ENCODE assay signal across 17 mouse cellular contexts in genomic region chr4:4304666-4305065, GRCm38 (mm10).
DNase-seq lines count a peak whose midpoint lies in the region; ATAC-seq and TF ChIP-seq lines count a peak whose summit lies in the region.
"Had no signal": no experiment of that assay in that cellular context is flagged by ENCODE, and none has a peak within 500 bp of the region (broad histone marks: within the 10 kb centered on the region; RNA-seq: fewer than 3 reads in every experiment).

No protein-coding gene starts in this region.

- H3K4me1 ChIP-seq in kidney, embryonic 15.5 days = no peaks in the 10 kb centered on the region
- no peaks in the 10 kb centered on the region for H3K4me1 ChIP-seq in stomach, embryonic 16.5 days (ENCODE audit: control insufficient read depth, insufficient read depth, low read length)
- H3K4me1 ChIP-seq in stomach, postnatal 0 days (replicated peaks; ENCODE audit: control insufficient read depth, insufficient read depth) = no peaks in the 10 kb centered on the region
- H3K4me1 ChIP-seq: forebrain, embryonic 15.5 days; hindbrain, embryonic 12.5 days; midbrain, embryonic 12.5 days had no signal

- no peak overlapping the region for H3K4me3 ChIP-seq in kidney, embryonic 15.5 days (replicated peaks)
- no peak overlapping the region for H3K4me3 ChIP-seq in stomach, embryonic 16.5 days (replicated peaks; ENCODE audit: low read length)
- no peak overlapping the region for H3K4me3 ChIP-seq in stomach, postnatal 0 days (ENCODE audit: low read depth, low read length)
- H3K4me3 ChIP-seq: erythroblast, embryonic 14.5 days; forebrain, embryonic 15.5 days; hindbrain, embryonic 12.5 days; midbrain, embryonic 12.5 days had no signal

- no peak for TF ChIP-seq EP300 in stomach, postnatal 0 days (optimal IDR thresholded peaks at IDR 0.05)

- 64% methylated on average over 1 of the region's 1 CpGs for WGBS in kidney, embryonic 15.5 days
- WGBS in stomach, embryonic 16.5 days = 40% methylated on average over 1 of the region's 1 CpGs
- WGBS in stomach, postnatal 0 days = 48% methylated on average over 1 of the region's 1 CpGs

- no peak overlapping the region for H3K4me2 ChIP-seq in kidney, embryonic 15.5 days
- H3K4me2 ChIP-seq in stomach, embryonic 16.5 days (ENCODE audit: low read depth, low read length) = no peak overlapping the region
- no peak overlapping the region for H3K4me2 ChIP-seq in stomach, postnatal 0 days (replicated peaks; ENCODE audit: low read depth)
- H3K4me2 ChIP-seq: forebrain, embryonic 15.5 days; hindbrain, embryonic 12.5 days; midbrain, embryonic 12.5 days had no signal

- H3K27me3 ChIP-seq in kidney, embryonic 15.5 days = no peaks in the 10 kb centered on the region
- H3K27me3 ChIP-seq in stomach, embryonic 16.5 days (ENCODE audit: control insufficient read depth, insufficient read depth, low read length) = no peaks in the 10 kb centered on the region
- no peaks in the 10 kb centered on the region for H3K27me3 ChIP-seq in stomach, postnatal 0 days (ENCODE audit: control insufficient read depth, insufficient read depth, low read length)
- H3K27me3 ChIP-seq: forebrain, embryonic 15.5 days; hindbrain, embryonic 12.5 days; midbrain, embryonic 12.5 days; Patski had no signal

- no peaks in the 10 kb centered on the region for H3K36me3 ChIP-seq in kidney, embryonic 15.5 days
- H3K36me3 ChIP-seq in stomach, embryonic 16.5 days (ENCODE audit: control insufficient read depth, insufficient read depth, low read length) = no peaks in the 10 kb centered on the region
- H3K36me3 ChIP-seq in stomach, postnatal 0 days (ENCODE audit: control insufficient read depth, insufficient read depth, low read length) = no peaks in the 10 kb centered on the region
- H3K36me3 ChIP-seq: forebrain, embryonic 15.5 days; hindbrain, embryonic 12.5 days; midbrain, embryonic 12.5 days had no signal

- H3K9ac ChIP-seq in kidney, embryonic 15.5 days = no peak overlapping the region
- H3K9ac ChIP-seq in stomach, embryonic 16.5 days (ENCODE audit: low read length) = no peak overlapping the region
- no peak overlapping the region for H3K9ac ChIP-seq in stomach, postnatal 0 days (ENCODE audit: low read length)
- H3K9ac ChIP-seq: forebrain, embryonic 15.5 days; hindbrain, embryonic 12.5 days; midbrain, embryonic 12.5 days had no signal

- no peak for ATAC-seq in kidney, embryonic 15.5 days (replicated peaks; ENCODE audit: low FRiP score)
- 0 out of 2 replicates have a peak, but pooled peaks have one; percentile 25 for ATAC-seq in stomach, embryonic 16.5 days (ENCODE audit: insufficient read depth, low FRiP score)
- ATAC-seq in stomach, postnatal 0 days (ENCODE audit: low FRiP score, low TSS enrichment) = no peak
- ATAC-seq: activated CD4-positive, CD25-positive, alpha-beta regulatory T cell, adult 4 months; forebrain, embryonic 15.5 days; inflammation-experienced regulatory T-cells, adult 6 months; Patski had no signal

- DNase-seq in gastrocnemius, adult 18-20 months (ENCODE audit: low spot score) = peak; percentile 67
- DNase-seq in gastrocnemius, postnatal 4 days (ENCODE audit: low spot score in 2 of 2) = no peak
- DNase-seq in kidney, postnatal 10 days = no peak
- no peak for DNase-seq in stomach, postnatal 0 days (ENCODE audit: low spot score)
- peak; percentile 82 for DNase-seq in skeletal muscle tissue, adult 2 months (ENCODE audit: low read depth, low spot score)
- DNase-seq: cerebellum, adult 11 months; cerebellum, postnatal 14 days; thymus, adult 2 months had no signal

- 0 out of 2 replicates have a peak overlapping the region, but pooled peaks have one; percentile 32 for H3K27ac ChIP-seq in kidney, embryonic 15.5 days
- H3K27ac ChIP-seq in stomach, embryonic 16.5 days (ENCODE audit: low read length) = no peak overlapping the region
- H3K27ac ChIP-seq in stomach, postnatal 0 days (replicated peaks) = no peak overlapping the region
- H3K27ac ChIP-seq: forebrain, embryonic 15.5 days; hindbrain, embryonic 12.5 days; midbrain, embryonic 12.5 days had no signal

- TF ChIP-seq CTCF in stomach, postnatal 0 days (IDR thresholded peaks at IDR 0.05; ENCODE audit: low read depth) = no peak

- H3K9me3 ChIP-seq in kidney, embryonic 15.5 days (replicated peaks) = no peaks in the 10 kb centered on the region
- no peaks in the 10 kb centered on the region for H3K9me3 ChIP-seq in stomach, embryonic 16.5 days (replicated peaks; ENCODE audit: control insufficient read depth, low read length)
- H3K9me3 ChIP-seq in stomach, postnatal 0 days (ENCODE audit: control insufficient read depth, low read length) = no peaks in the 10 kb centered on the region
- H3K9me3 ChIP-seq: forebrain, embryonic 15.5 days; hindbrain, embryonic 12.5 days; midbrain, embryonic 12.5 days had no signal

Comparison
In these comparisons a context has a peak if more than half of its experiments do, and no peak if none do; other contexts are left out.
1. DNase-seq: peak in gastrocnemius, adult 18-20 months (single experiment) and skeletal muscle tissue, adult 2 months (single experiment); none in gastrocnemius, postnatal 4 days (0 of 2), kidney, postnatal 10 days (single experiment) and stomach, postnatal 0 days (single experiment).